Mouse (Mus musculus): Measurements from ENCODE around the gene Srsf6.

DNA sequence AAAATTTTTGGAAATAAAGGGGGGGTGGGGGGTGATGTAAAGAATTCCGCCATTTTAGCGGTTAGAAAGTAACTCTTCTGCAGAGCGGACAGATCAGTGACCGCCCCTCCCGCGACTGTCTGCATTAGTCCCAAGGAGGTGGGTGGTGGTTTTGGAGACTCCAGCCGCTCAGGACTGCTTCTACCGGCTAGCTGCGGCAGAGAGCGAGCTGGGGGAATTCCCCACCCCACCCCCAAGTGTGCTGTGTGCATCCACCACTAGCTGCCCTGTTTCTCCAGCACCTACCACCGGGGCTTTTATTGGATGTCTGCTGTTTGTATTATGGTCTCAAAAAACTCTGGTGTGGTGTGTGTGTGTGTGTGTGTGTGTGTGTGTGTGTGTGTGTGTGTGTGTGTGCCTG is 12.6 kb downstream of the Srsf6 start:
- TF ChIP-seq CTCF (conservative IDR thresholded peaks at IDR 0.05; ENCODE audit: low read length): no peak
- no peak for TF ChIP-seq POU5F1 (IDR thresholded peaks at IDR 0.05; ENCODE audit: borderline replicate concordance, low read length)
